Mouse (Mus musculus) forebrain, embryonic 14.5 days (tissue): ENCODE results near the gene Mrm2. TPM values are rescaled to one million over a fixed set of nuclear protein-coding genes. Genes with fewer than 3 reads are reported as not detected.

ENCODE experiments used
- ATAC-seq: fragments of 200-750 bp; cut with Nextera tagmentation; 2 replicates; pipeline ENCODE4 v1.8.0; 2017; ENCODE audit warnings: mild to moderate bottlenecking, moderate library complexity
- DNase-seq: peaks from one replicate; pipeline ENCODE4 v3.0.0-alpha.2; 2015; ENCODE audit warnings: low spot score
- H3K27ac ChIP-seq: fragments of 300-500 bp; sonication (generic); 2 replicates; pipeline ENCODE4 v1.5.1; 2014; ENCODE audit warnings: low read depth, mild to moderate bottlenecking, control low read depth, low read length, moderate library complexity
- H3K27me3 ChIP-seq: fragments of 300-500 bp; sonication (generic); replicated peaks from 2 replicates; pipeline ENCODE4 v1.6.1; 2014; ENCODE audit warnings: low read length, control low read depth, mixed read lengths; ENCODE audit not compliant: control insufficient read depth, insufficient read depth
- H3K36me3 ChIP-seq: fragments of 300-500 bp; sonication (generic); 2 replicates; pipeline ENCODE4 v1.6.1; 2014; ENCODE audit warnings: low read length, control low read depth; ENCODE audit not compliant: control insufficient read depth, insufficient read depth
- H3K4me1 ChIP-seq: fragments of 300-500 bp; sonication (generic); 2 replicates; pipeline ENCODE4 v1.6.1; 2014; ENCODE audit warnings: antibody characterized with exemption, low read length, control low read depth; ENCODE audit not compliant: control insufficient read depth, insufficient read depth
- H3K4me2 ChIP-seq: fragments of 300-500 bp; sonication (generic); 2 replicates; pipeline ENCODE4 v1.6.1; 2014; ENCODE audit warnings: mild to moderate bottlenecking, control low read depth, low read length
- H3K4me3 ChIP-seq: fragments of 300-500 bp; sonication (generic); 2 replicates; pipeline ENCODE4 v1.5.1; 2014; ENCODE audit warnings: low read depth, low read length, control low read depth
- H3K9ac ChIP-seq: fragments of 300-500 bp; sonication (generic); 2 replicates; pipeline ENCODE4 v1.6.1; 2014; ENCODE audit warnings: mild to moderate bottlenecking, low read length, control low read depth, moderate library complexity
- H3K9me3 ChIP-seq: fragments of 300-500 bp; sonication (generic); replicated peaks from 2 replicates; pipeline ENCODE4 v1.6.1; 2016; ENCODE audit warnings: low read length, control low read depth, mixed read lengths; ENCODE audit not compliant: control insufficient read depth
- WGBS: fragments of 180-500 bp; shearing (Covaris S2); extraction: QIAGEN DNeasy Blood & Tissue Kit; methylation state at CpG from one replicate; pipeline ENCODE4 v1.1.7; 2014; 5-methylcytosine and 5-hydroxymethylcytosine counted together
- polyA plus RNA-seq: library from polyadenylated mRNA; unstranded; fragments of >200 nt; fragmentation: Nextera tagmentation; extraction: Ambion mirVana; gene quantifications from 2 replicates; pipeline ENCODE4 v1.2.1, GENCODE M21; 2014

Mrm2 gene
- polyA plus RNA-seq, 1 experiment from 2014 or later: 24.5 TPM

- Histone ChIP-seq H3K36me3 (peaks cover 23% of the 10 kb centered on the region; the same call in 1 of the 2 replicates), H3K4me2 (peak overlapping the region; percentile 86), H3K4me1 (peaks cover 6% of the 10 kb centered on the region), H3K27ac (no peak overlapping the region), H3K27me3 (no peaks in the 10 kb centered on the region), H3K9me3 (no peaks in the 10 kb centered on the region), H3K4me3 (no peak overlapping the region), H3K9ac (no peak overlapping the region)
- no peak for DNase-seq
- WGBS: 63% methylated on average over 4 of the region's 4 CpGs
- no peak for ATAC-seq
Measured at GRCm38 (mm10) chr5:140332519-140332918, 821 bp upstream of the Mrm2 start.

GRCm38 (mm10) chr5:140324058-140324457, 7.6 kb downstream of the Mrm2 start:
- no peaks in the 10 kb centered on the region for H3K27me3 ChIP-seq
- WGBS: 95% methylated on average over 5 of the region's 5 CpGs
- H3K4me2 ChIP-seq: no peak overlapping the region
- no peak overlapping the region for H3K9ac ChIP-seq
- H3K9me3 ChIP-seq: no peaks in the 10 kb centered on the region
- peaks cover 8% of the 10 kb centered on the region for H3K4me1 ChIP-seq
- ATAC-seq (no peak), DNase-seq (no peak)
- H3K36me3 ChIP-seq: peaks cover 18% of the 10 kb centered on the region; the same call in 1 of the 2 replicates
- H3K4me3 ChIP-seq: no peak overlapping the region
- no peak overlapping the region for H3K27ac ChIP-seq

GRCm38 (mm10) chr5:140321756-140322575, 9.7 kb downstream of the Mrm2 start:
- ATAC-seq (peak; percentile 21; the same call in 1 of the 2 replicates), DNase-seq (no peak)
- no peaks in the 10 kb centered on the region for H3K27me3 ChIP-seq
- H3K36me3 ChIP-seq: 0 out of 2 replicates have a peak, but pooled peaks cover 5% of the 10 kb centered on the region
- peak overlapping the region; percentile 60 for H3K4me3 ChIP-seq
- H3K9me3 ChIP-seq: no peaks in the 10 kb centered on the region
- H3K4me2 ChIP-seq: peak overlapping the region; percentile 74
- peak overlapping the region; percentile 61 for H3K27ac ChIP-seq
- peaks cover 8% of the 10 kb centered on the region for H3K4me1 ChIP-seq
- under 1% methylated on average over 17 of the region's 17 CpGs for WGBS
- peak overlapping the region; percentile 99 for H3K9ac ChIP-seq

GRCm38 (mm10) chr5:140321042-140321755, 10.5 kb downstream of the Mrm2 start, which contains the start of the genes Mad1l1 and Nudt1:
Gene Mad1l1, minus strand, starts transcription at chr5:140321552.
Gene Nudt1, plus strand, starts transcription at chr5:140321656.
- peak; percentile 97 for ATAC-seq
- no peaks in the 10 kb centered on the region for H3K27me3 ChIP-seq

GRCm38 (mm10) chr5:140316716-140317115, 15.0 kb downstream of the Mrm2 start:
- 81% methylated on average over 3 of the region's 3 CpGs for WGBS
- peaks cover 32% of the 10 kb centered on the region for H3K36me3 ChIP-seq
- H3K9ac ChIP-seq: no peak overlapping the region
- H3K27ac ChIP-seq: no peak overlapping the region
- no peaks in the 10 kb centered on the region for H3K9me3 ChIP-seq
- no peak for ATAC-seq
- no peak for DNase-seq
- H3K4me1 ChIP-seq: peaks cover 8% of the 10 kb centered on the region
- H3K4me3 ChIP-seq: no peak overlapping the region
- H3K27me3 ChIP-seq: no peaks in the 10 kb centered on the region
- no peak overlapping the region for H3K4me2 ChIP-seq

More at GRCm38 (mm10) chr5:140321042-140321755, 10.5 kb downstream of the Mrm2 start, which contains the start of the genes Mad1l1 and Nudt1:
- H3K4me2 ChIP-seq: peak within 1 kb of the TSS; percentile 74
- peak within 1 kb of the TSS; percentile 61 for H3K27ac ChIP-seq
- peak within 1 kb of the TSS; percentile 60 for H3K4me3 ChIP-seq
- DNase-seq: peak; percentile 98
- H3K4me1 ChIP-seq: peaks cover 8% of the 10 kb centered on the region
- no peaks in the 10 kb centered on the region for H3K9me3 ChIP-seq
- under 1% methylated on average over 55 of the region's 60 CpGs for WGBS
- peak within 1 kb of the TSS; percentile 99 for H3K9ac ChIP-seq
- H3K36me3 ChIP-seq: 0 out of 2 replicates have a peak, but pooled peaks cover 5% of the 10 kb centered on the region

GRCm38 (mm10) chr5:140307602-140308001, 24.1 kb downstream of the Mrm2 start:
- ATAC-seq: no peak
- no peak for DNase-seq
- H3K4me1 ChIP-seq: no peaks in the 10 kb centered on the region

GRCm38 (mm10) chr5:140306016-140306415, 25.7 kb downstream of the Mrm2 start:
- Histone ChIP-seq H3K9me3 (no peaks in the 10 kb centered on the region), H3K4me3 (no peak overlapping the region), H3K27ac (no peak overlapping the region), H3K9ac (no peak overlapping the region), H3K36me3 (peaks cover 74% of the 10 kb centered on the region), H3K27me3 (no peaks in the 10 kb centered on the region), H3K4me1 (no peaks in the 10 kb centered on the region), H3K4me2 (no peak overlapping the region)
- 86% methylated on average over 8 of the region's 8 CpGs for WGBS
- ATAC-seq: no peak
- no peak for DNase-seq

More at GRCm38 (mm10) chr5:140307602-140308001, 24.1 kb downstream of the Mrm2 start:
- Histone ChIP-seq H3K36me3 (peaks cover 76% of the 10 kb centered on the region), H3K27me3 (no peaks in the 10 kb centered on the region), H3K9ac (no peak overlapping the region), H3K4me3 (no peak overlapping the region), H3K9me3 (no peaks in the 10 kb centered on the region), H3K27ac (no peak overlapping the region), H3K4me2 (no peak overlapping the region)
- 94% methylated on average over 14 of the region's 14 CpGs for WGBS

GRCm38 (mm10) chr5:140298291-140298690, 33.4 kb downstream of the Mrm2 start:
- H3K9ac ChIP-seq: no peak overlapping the region
- 76% methylated on average over 4 of the region's 4 CpGs for WGBS
- DNase-seq: no peak

More at GRCm38 (mm10) chr5:140298291-140298690, 33.4 kb downstream of the Mrm2 start:
- H3K27me3 ChIP-seq: no peaks in the 10 kb centered on the region
- no peak overlapping the region for H3K27ac ChIP-seq
- H3K4me2 ChIP-seq: no peak overlapping the region
- no peak overlapping the region for H3K4me3 ChIP-seq
- ATAC-seq: no peak
- H3K9me3 ChIP-seq: no peaks in the 10 kb centered on the region
- peaks cover 69% of the 10 kb centered on the region for H3K36me3 ChIP-seq
- H3K4me1 ChIP-seq: no peaks in the 10 kb centered on the region
